ENCODE assay signal across 8 mouse cellular contexts in the genomic region with DNA sequence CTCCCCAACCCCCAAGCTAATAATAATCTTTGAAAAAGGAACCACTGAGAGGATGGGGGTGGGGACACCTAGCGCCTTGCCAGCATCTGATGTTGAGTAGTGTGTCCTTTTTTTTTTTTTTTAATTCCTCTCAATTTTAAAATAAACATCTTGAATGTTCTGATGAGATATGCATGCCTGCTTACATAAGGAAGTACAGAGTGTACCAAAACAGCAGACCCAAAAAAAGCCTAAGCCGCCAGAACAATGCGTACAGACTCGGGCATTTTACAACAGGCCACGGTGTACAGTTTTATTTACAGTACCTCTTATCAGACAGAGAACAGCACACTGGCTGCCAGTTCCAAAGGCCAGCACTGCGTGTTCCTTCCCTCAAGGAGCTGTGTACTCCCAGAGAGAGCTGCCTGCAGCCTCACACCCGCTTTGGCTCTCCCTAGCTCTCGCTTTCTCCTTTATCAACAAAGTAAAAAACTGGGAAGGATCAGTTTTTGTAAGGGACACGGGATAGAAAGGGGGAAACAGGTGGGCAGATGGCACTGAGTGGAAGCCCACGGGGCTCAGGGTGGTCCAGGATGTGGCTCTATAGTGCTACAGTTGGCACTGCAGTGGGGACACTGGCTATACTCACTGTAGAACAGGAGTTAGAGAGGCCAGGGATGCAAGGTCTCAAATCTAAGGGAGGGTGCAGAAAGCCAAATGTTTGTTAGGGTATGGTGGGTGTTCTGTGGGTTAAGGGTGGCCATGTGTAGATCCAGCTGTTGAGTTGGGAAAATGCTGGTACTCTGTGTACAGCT.
DNase-seq lines count a peak whose midpoint lies in the region; ATAC-seq lines count a peak whose summit lies in the region.

No protein-coding gene starts in this region.

- intact Hi-C loops in heart, postnatal 10 days (cut with DNase I) = loop anchor here (1.0 to 10.0 kb wide), 5 partner anchors 14 to 261 kb away; a partner anchor contains a TSS

- peak; percentile 80 for DNase-seq in kidney, adult 18-20 months
- DNase-seq in kidney, postnatal 4 days = no peak
- peak; percentile 76 to 90 for DNase-seq in heart, postnatal 10 days
- DNase-seq in left cerebral cortex, adult 9 months (ENCODE audit: low spot score in 2 of 2) = peak; percentile 71 to 89
- no peak for DNase-seq in spleen, adult 12 weeks (ENCODE audit: low spot score)
- DNase-seq in spleen, postnatal 4 days (ENCODE audit: low spot score in 2 of 2) = no peak

- peak; percentile 57 for ATAC-seq in common myeloid progenitor, adult 5-6 weeks (replicated peaks; ENCODE audit: low read depth, poor library complexity, severe bottlenecking)
- peak; percentile 87 for ATAC-seq in megakaryocyte-erythroid progenitor cell, adult 5-6 weeks (replicated peaks; ENCODE audit: low FRiP score, low TSS enrichment, poor library complexity, severe bottlenecking)

Comparison
In these comparisons a context has a peak if more than half of its experiments do, and no peak if none do; other contexts are left out.
1. DNase-seq: peak in kidney, adult 18-20 months (single experiment), heart, postnatal 10 days (2 of 2) and left cerebral cortex, adult 9 months (2 of 2); none in kidney, postnatal 4 days (0 of 2), spleen, adult 12 weeks (single experiment) and spleen, postnatal 4 days (0 of 2).